Mouse (Mus musculus) CD4-positive, CD25-positive, alpha-beta regulatory T cell, adult 2 months (primary cell): Measurements from ENCODE around the gene Sowaha.

ENCODE experiments used
- DNase-seq: peaks from one replicate; pipeline ENCODE4 v3.0.0-alpha.2; 2012; ENCODE audit warnings: low read depth, low spot score

Gene Sowaha

DNA sequence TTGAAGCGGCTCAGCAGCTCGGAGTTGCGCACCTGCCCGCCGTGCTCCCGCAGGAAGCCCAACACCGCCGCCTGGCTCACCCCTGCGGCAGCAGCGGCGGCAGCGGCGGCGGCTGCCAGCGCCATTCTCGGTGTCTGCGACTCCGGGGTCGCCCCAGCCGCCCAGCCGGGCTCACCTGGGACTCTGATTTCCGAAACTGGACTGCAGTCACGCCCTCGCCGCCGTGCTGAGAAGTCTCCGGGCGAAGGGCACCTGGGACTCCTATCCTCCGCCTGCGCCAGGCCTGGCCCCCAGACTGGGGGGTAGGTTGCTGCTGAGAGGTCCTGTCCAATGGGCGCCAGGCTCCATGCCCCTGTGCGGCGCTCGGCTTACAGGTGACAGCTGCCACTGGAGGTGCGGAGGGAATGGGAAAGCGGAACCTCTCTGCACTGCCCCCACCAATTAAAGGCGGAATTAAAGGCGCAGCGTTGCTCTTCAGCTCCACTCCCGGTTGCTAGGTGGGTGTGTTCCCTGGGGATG, at the start of gene Sowaha, which contains the start of gene Gm9945:
Sowaha (minus strand) TSS at position 492 of the 519 bp plus-strand sequence.
Gm9945 (plus strand) TSS at position 384 of the 519 bp plus-strand sequence.
- peak; percentile 27 for DNase-seq

DNA sequence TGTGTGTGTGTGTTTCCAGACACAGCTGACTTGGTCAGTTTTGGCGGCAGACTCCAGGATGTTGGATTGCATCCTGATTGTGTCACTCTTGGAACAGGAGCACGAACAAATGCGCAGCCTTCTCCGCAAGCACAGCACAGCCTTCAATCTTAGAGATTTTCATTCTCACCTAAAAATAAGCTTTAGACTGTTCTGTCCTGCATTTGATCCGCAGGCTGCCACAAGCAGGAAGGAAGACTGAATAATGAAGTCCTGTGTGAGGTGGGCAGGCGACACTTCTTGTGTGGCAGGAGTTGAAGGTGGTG, 49.1 kb upstream of the Sowaha start:
- DNase-seq = no peak

DNA sequence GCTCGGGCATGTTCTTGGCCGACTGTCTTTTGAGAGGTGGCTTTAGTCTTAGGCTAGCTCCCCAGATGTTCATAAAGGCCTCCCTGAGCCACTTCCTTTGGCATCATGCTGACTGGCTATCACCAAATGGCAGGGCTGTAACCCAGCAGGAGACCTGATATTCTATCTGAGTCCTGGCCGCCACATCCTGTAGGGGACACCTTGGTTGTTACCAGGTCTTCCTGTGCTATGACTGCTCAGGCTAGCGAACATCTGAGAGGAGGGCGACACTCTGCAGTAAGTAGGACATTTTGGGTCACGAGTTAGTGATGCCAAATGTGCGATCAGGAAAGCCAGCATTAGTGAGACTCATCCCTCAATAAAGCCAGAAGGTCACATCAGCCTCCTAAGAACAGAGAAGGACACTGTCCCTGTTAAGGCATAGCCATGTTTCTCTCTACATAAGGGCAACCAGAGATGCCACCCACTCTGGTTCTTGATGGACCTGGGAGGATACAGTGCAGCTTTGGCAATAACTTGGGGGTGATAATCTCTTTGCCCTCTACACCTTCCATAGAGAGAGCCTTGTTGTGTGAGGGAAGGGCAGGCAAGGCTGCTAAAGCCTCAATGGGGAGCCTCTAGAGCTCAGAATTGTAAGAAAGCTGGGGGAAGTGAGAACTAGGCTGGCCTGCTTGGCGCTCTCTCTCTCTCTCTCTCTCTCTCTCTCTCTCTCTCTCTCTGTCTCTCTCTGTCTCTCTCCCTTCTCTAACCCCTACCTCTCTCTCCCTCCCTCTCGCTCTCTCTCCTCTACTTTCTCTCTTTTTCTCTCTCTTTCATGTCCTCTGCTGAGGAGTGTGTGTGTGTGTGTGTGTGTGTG, 48.6 kb upstream of the Sowaha start:
- no peak for DNase-seq

DNA sequence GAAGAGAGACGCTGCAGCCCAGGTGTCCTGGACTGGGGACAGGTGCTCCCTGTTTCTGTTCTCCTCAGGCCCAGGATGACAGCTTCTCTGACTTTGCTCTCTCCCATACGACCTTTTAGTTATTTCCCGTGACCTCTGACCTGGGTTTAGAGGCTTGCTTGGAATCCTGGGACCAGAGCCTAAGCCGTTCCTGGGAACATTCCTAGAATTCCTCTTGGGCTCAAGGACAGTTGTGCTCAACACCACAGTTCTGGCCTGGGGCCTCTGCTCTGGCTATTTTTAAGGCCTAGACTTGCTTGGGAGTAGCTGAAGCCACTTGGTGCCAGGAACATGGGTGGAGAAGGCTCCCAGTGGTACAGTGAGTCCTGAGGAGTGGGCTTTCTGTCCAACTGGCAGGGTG, 45.4 kb upstream of the Sowaha start:
- no peak for DNase-seq

DNA sequence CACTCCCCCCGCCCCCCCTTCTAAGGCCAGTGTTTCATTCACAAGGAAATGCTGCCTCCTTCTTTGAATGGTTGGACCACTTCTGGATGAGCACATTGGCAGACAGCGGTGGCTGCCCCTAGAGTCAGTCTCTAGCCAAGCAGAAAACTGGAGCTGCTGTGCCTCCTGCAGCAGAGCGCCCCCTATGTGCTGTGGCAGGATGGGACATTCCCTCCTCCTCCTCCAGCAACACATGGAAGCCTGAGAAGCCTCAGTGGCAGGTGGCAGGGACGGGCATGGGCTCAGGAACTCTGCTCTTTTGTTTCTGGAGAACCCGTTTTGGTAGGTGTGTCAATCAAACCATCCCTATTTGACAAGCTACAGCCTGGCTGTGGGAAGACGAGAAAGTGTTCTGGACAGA, 44.8 kb upstream of the Sowaha start:
- DNase-seq = peak; percentile 58

DNA sequence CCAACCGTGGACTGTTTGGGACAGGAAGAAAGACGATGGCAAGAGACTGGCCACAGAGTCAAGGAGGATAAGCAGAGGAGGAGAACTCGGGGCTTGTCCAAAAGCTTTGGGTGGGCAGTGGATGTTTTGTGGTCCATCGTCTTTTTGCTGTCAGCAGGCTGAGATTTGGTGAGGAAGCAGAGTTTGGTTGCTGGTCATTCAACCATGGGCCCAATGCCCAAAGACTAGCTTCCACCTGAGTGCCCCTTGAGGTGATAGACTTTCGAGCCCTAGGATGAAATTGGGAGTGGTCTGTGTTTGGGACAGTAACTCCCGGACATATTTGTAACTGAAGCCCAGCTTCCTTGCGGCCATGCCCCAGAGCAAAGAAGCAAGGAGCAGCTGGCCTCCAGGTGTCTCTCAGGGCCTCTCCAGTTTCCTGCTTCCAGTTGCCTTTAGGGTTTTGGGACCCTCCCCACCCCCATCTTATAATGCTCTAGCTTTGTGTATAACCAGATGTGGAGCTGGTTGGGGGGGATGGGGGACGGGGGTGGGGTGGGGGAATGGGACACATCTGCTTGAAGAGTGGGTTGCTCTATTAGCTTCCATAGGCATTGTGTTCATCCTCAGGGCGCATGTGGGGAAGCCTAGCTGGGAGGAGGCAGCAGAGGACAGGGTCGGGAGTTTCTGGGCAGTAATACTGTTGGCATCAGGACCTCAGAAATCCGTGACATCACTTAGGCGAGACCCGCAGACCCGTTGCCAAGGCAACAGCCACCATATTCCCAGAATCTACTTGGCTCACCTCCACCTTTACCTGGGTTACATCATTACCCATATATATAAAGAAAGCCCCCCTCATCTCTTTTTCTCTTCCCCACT, 43.7 kb upstream of the Sowaha start:
- DNase-seq = no peak

DNA sequence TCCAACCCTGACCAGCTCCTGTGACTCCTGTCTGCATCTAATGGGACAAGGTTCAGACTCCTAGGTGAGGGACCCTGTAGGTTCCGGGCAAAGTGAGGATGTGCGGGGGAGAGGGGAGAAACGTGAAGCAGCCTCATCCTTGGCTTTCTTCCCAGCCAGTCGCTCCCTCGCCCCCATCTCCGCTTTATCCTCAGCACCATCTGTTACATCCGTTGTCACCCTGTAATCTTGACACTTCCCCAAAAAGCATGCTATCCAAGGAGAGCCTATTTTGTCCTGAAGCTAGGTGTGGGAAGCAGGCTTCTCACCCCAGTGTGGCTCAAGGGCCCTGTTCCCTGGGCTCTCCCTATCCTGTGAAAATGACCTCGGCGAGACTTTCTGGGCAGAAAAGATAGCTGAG, 42.9 kb upstream of the Sowaha start:
- DNase-seq = no peak

DNA sequence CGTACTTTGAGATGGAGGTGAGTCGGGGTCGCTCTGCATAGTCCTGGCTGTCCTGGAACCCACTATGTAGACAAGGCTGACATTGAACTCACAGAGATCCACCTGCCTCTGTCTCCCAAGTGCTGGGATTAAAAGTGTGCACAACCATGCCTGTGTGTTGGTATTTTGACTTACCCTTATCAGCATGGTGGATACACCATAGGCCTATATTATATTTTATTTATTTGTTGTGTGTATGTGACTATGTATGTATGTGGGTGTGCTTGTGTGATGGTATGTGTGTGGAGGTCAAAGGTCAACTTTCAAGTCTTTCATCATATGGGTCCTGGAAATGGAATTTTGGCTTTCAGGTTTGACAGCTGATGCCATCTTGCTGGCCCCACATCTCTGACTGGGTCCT, 42.3 kb upstream of the Sowaha start:
- DNase-seq = no peak

DNA sequence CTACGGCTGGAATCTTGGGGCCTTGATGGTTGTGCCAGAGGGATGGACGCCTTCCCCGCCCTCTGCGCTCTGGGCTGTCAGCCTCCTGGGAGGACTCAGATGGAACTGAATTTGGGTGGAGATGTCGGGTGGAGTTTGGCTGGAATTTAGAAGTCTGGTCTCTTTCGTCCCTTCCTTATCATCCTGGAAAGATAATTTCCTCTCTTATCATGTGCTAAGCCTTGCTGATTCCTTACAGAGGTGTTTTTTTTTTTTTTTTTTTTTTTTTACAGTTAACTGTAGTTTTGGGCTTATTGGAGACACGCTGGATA, 41.7 kb upstream of the Sowaha start:
- no peak for DNase-seq

DNA sequence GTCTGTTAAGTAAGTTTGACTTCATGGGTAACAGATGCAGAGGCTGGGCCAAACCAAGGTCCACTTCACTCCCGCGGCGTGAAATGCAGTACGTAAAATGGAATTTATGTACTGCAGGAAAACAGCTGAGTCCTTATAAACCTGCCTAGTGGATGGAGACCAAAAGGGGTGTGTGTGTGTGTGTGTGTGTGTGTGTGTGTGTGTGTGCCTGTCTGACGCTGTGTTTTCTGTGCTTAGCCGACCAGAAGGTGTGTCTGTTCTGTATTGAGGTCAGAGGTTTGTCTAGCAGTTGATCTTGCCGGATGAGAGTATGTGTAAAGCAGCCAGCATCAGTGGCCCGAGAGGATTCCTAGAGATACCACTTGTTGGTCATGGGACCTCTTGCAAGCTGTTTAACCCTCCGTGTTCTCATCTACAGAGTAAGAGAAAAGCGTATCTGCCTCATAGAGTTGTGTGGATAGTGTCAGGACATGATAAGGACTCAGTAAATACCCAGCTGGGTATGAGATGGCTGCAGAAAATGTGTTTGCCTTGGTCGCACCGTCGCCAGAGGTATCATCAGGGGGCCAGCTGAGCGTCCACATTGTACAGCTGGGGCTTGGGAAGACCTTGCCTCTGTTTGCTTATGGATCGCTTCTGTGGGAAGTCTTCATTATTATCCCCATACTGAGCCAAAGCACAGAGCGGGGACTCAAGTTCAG, 41.2 kb upstream of the Sowaha start:
- no peak for DNase-seq

DNA sequence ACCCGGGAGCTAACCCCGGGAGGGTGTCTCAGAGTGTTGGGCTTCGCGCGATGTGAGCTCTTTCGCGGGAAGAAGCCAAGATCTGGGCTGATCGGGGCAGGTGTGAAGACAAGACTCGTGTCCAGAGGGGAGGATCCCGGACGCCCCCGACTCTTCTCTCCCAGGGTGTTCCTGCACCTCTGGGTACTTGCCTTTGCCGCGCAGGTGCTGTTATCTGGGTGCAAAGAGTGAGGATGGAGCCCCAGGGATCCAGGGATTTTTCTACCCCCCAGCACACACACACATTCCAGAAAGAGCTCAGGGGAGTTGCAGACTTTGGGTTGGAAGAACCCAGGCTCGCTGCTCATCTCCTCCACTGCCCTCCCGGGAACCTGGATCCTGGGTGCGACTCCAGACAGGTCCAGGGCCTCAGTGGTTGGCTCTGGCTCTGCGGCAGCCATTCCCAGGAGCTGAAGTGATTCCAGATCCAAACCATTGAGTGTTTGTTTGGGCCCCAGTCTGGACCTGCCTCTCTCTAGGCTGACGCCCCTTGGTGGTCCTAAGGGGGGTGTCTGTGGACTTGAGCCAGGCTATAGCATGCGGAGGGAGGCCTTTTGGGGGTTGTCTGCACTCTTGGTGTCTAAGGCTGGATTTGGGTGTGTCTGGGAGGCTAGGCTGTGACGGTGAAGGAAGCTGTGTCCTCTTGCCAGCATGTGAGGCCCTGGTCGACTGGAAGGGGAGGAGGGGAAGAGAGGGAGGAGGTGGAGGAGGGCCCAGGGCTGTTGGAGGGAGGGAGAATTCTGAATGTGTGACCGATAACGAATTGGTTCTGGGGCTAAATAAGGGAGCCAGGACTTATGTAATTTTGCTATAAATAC, 40.3 kb upstream of the Sowaha start:
- peak; percentile 11 for DNase-seq

DNA sequence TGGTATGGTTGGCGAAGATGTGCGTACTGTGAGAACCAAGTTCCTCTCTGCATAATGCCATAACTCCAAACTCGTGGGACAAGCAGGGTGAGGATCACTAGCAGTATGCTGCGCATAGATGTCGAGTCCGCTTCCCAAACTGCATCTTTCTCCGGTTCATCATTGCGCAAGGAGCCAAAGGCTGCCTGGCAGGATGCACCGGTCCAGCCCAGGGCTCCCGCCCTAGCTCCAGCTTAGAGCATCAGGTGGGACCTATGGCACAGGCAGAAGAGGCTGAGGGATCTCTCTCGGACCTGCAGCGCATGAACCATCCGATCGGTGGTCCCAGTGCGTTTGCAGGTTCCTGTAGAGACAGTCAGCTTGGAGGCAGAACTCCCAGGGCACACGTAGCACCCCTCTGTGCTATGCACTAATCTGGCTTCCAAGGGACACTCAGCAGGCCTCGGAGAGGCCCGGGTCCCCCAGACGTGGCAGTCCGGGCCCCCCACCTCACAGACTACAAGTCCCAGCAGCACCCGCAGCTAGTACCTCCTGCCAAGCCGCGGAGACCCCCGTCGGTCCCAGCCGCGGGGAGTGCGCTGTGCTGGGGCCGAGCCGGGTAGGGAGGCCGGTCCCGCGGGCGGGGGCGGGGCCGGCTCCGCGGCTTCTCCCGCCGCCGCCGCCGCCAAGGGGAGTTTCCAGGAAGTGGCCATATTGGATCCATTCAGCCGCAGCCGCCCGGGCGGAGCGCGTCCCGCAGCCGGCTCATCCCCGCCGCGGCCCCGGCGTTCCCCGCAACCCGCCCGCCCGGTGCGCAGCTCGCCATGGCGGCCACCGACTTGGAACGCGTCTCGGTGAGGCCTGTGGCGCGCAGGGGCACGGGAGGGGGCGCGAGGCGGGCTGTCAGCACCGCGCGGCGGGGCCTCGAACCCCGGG, 39.4 kb upstream of the Sowaha start, which contains the start of gene Sept8:
Sept8 (plus strand) TSS at position 51 of the 915 bp plus-strand sequence.
- DNase-seq = peak; percentile 68

DNA sequence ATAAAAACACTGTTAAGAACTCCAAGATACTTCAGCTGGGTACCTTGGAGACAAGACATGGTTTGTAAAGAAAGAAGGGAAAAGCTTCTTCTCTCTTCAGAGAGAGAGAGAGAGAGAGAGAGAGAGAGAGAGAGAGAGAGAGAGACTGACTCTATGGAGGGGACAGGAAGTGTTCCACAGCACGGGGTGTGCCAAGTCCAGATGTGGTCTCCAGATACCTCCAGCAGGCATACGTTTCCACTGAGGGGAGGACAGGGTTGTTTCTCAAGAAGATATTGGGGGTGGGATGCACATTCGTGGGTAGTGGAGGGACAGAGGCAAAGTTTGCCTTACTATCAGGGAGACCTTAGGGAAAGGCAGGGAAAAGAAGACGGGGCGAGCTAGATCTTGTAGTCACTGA, 38.7 kb upstream of the Sowaha start:
- DNase-seq = peak; percentile 17

DNA sequence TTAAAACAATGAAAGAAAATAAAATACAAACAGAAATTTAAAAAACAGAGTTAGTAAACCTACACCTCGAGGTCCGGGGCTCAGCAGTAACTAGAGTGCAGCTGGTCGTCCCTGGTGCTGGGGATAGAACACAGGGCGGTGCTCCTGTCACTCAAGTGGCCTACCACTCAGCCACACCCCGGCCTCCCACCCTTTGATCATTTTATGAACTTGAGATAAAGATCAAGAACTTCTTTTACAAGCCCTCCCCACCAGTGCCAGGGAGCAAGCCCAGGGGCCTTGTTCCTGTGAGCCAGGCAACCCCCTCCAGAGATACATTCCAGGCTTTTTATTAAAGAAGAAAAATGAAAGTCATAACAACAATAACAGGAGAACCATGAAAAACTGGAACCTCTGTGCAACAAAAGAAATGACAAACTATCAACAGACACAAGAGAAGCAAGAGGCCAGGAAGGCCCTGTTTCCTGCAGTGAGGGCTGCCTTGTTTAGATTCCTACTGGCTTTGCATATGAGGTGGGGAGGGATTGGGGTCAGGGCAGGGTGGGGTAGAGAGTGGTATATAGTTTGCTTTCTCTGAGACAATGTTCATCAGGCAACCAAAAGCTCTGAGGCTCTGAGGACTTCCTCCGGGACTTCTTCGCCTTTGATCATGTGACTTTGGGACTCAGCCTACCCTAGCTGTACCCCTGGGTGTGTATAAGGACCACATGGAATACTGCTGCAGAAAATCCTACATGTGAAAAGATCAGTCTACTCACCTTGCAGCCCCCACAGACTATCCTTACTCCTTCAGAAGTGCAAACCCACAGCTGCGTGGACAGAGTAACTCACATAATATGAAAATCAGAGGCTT, 36.9 kb upstream of the Sowaha start:
- peak; percentile 57 for DNase-seq

DNA sequence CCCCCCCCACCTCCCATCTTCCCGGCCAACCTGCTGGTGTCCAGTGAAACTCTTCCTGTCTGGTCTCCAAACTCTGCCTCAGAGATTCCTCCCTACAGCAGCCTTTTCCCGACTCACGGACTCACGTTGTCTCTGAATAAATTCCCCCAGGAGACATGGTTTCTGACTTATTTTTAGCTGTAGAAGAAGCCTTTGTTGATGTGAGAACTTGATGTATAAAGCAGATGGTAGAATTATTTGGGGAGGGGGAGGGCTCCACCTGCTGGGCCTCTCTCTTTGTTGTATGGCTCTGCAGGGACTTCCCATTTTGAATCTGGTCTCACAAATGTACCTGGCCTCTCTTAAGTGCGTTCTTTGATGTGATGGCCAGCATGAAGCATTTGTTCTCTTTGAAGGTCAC, 30.3 kb upstream of the Sowaha start:
- DNase-seq = no peak

DNA sequence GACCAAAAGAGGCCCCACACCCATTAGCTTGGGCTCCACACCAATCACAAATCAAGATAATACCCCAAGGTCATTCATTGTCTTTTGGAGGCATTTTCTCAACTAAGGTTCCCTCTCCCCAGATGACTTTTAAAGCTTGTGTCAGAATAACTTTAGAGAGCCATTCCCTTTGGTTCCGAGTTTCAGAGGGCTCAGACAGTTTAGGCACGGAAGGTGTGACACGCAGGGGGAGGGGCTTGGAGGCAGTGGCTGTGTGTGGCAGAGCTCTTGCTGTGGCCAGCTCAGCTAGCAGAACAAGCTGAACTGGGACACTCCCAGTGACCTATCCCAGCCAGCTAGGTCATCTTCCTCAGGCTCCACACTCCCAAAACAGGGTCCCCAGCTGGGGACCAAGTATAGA, 28.5 kb upstream of the Sowaha start:
- DNase-seq = no peak

DNA sequence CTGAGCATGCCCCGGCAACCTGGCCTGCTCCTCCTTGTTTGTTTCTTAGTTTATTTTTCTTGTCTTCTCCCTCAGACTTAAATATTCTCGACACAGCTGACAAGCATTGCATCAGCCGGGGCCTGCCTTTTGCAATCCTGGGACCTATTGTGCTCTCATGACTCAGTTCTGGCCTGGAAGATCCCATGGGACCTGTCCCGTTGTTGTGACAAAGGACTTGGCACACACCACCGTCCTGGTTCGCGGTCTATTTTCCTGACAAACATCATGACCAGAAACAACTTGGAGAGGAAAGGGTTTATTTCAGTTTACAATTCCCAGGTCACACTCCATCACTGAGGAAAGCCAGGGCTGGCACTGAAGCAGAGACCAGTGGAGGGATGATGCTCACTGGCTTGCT, 28.1 kb upstream of the Sowaha start:
- no peak for DNase-seq

DNA sequence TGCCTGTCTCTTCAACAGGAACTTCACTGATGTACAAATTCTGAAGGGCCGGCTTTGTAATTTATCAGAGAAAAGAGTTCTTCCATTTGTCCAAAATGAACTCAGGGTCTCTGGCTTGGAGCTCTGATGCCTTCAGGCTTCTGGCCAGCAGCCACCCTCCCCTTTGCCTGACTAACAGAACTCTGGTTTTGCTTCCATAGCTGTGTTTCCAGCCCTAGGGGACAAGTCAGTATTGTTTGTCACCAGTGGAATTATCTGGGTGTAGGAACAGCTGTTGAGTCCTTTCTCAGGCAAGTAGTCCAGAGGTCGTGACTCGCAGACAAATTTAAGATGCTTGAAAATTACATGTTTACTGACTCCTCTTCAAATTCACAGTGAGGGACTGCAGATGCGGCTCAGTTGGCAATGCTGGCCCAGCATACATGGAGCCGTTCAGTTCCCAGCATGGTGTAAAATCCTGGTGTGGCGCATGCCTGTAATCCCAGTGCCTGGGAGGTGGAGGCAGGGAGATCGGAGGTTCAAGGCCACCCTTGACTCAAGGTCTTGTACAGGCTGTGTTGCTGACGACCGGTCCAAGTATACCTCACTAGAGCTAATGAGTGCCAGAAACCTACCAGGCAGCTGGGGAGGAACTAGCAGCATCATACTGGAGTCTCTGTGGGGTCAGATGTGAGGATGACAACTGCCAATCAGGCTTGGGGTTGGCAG, 27.2 kb upstream of the Sowaha start:
- no peak for DNase-seq
